In the genomic region with DNA sequence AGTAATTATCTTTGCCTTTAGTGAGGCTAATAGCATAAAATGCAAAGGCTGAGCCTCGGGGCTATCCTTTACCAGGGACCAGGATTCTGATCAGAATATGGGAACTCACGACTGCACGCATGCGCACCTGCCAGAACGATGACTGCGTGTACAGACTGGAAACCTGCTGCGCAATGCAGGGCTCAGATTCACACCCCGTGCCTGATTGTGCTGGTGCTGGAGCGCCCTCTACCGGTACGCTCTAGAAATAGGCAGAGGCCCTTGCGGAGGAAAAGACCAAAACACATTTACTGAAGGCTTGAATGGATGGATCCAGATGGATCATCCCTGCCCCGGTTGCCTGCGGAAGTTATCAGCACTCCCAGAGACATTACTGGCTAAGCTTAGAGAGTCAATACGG, we compare ENCODE assay signal across 8 mouse cellular contexts. TPM values are rescaled to one million over a fixed set of nuclear protein-coding genes. Genes with fewer than 3 reads are reported as not detected.
A peak's percentile ranks its signal among the peaks of the same experiment; 100 is the strongest.
DNase-seq lines count a peak whose midpoint lies in the region; ATAC-seq and TF ChIP-seq lines count a peak whose summit lies in the region.

No protein-coding gene starts in this region.

- no peak overlapping the region for H3K4me2 ChIP-seq in intestine, embryonic 14.5 days (ENCODE audit: low read length)
- H3K4me2 ChIP-seq in midbrain, embryonic 11.5 days: no peak overlapping the region; the same call in 1 of the 2 replicates

- H3K27me3 ChIP-seq in intestine, embryonic 14.5 days (replicated peaks; ENCODE audit: control insufficient read depth, insufficient read depth, low read length): no peaks in the 10 kb centered on the region
- H3K27me3 ChIP-seq in midbrain, embryonic 11.5 days (ENCODE audit: control insufficient read depth, insufficient read depth, low read length): peaks cover 2% of the 10 kb centered on the region

- H3K9ac ChIP-seq in intestine, embryonic 14.5 days (ENCODE audit: low read length): no peak overlapping the region
- H3K9ac ChIP-seq in midbrain, embryonic 11.5 days (ENCODE audit: low read length): no peak overlapping the region

- under 1% methylated on average over 15 of the region's 15 CpGs for WGBS in intestine, embryonic 14.5 days
- 1% methylated on average over 15 of the region's 15 CpGs for WGBS in midbrain, embryonic 11.5 days

- 0 out of 2 replicates have a peak overlapping the region, but pooled peaks have one; percentile 1 for H3K4me3 ChIP-seq in cortical plate, adult 2 months (ENCODE audit: insufficient read depth, low read length)
- H3K4me3 ChIP-seq in intestine, embryonic 14.5 days (ENCODE audit: low read depth, low read length): no peak overlapping the region
- no peak overlapping the region for H3K4me3 ChIP-seq in midbrain, embryonic 11.5 days (ENCODE audit: low read depth, low read length)

- peak; percentile 44 for ATAC-seq in intestine, embryonic 14.5 days (replicated peaks; ENCODE audit: low FRiP score, low TSS enrichment, low read depth)
- peak; percentile 66 for ATAC-seq in midbrain, embryonic 11.5 days (ENCODE audit: low FRiP score)

- TF ChIP-seq CTCF in cortical plate, adult 2 months (IDR thresholded peaks at IDR 0.05; ENCODE audit: extremely low read depth, insufficient read depth, low read length): peak; percentile 99

- peak; percentile 92 to 97 for DNase-seq in adrenal gland, adult (ENCODE audit: inconsistent age in 2 of 2, low spot score in 1 of 2)
- DNase-seq in gastrocnemius, postnatal 10 days: peak; percentile 91
- DNase-seq in intestine, embryonic 14.5 days (ENCODE audit: low spot score): peak; percentile 93
- peak; percentile 93 to 94 for DNase-seq in left cerebral cortex, postnatal 10 days (ENCODE audit: extremely low spot score in 1 of 2, low spot score in 2 of 2)
- DNase-seq in midbrain, embryonic 11.5 days (ENCODE audit: low spot score, missing footprints): peak; percentile 98
- DNase-seq in right cerebral cortex, postnatal 4 days: peak; percentile 98
- peak; percentile 85 for DNase-seq in yolk sac, embryonic 10.5 days (ENCODE audit: low spot score)

- H3K9me3 ChIP-seq in intestine, embryonic 14.5 days (ENCODE audit: control insufficient read depth, low read length): no peaks in the 10 kb centered on the region
- H3K9me3 ChIP-seq in midbrain, embryonic 11.5 days (ENCODE audit: control insufficient read depth, low read length): no peaks in the 10 kb centered on the region

- no peaks in the 10 kb centered on the region for H3K4me1 ChIP-seq in cortical plate, adult 2 months (ENCODE audit: control insufficient read depth, insufficient read depth, low read length)
- H3K4me1 ChIP-seq in intestine, embryonic 14.5 days (replicated peaks; ENCODE audit: control insufficient read depth, insufficient read depth, low read length): no peaks in the 10 kb centered on the region
- peaks cover 7% of the 10 kb centered on the region; the same call in 1 of the 2 replicates for H3K4me1 ChIP-seq in midbrain, embryonic 11.5 days (ENCODE audit: control insufficient read depth, insufficient read depth, low read length)

- no peak for TF ChIP-seq POLR2A in cortical plate, adult 2 months (IDR thresholded peaks at IDR 0.05; ENCODE audit: extremely low read depth, insufficient read depth, low read length)

- no peaks in the 10 kb centered on the region for H3K36me3 ChIP-seq in intestine, embryonic 14.5 days (ENCODE audit: control insufficient read depth, insufficient read depth, low read length)
- no peaks in the 10 kb centered on the region for H3K36me3 ChIP-seq in midbrain, embryonic 11.5 days (ENCODE audit: control insufficient read depth, insufficient read depth, low read length)

- H3K27ac ChIP-seq in cortical plate, adult 2 months (ENCODE audit: insufficient read depth, low read length): no peak overlapping the region
- no peak overlapping the region for H3K27ac ChIP-seq in intestine, embryonic 14.5 days (ENCODE audit: low read depth)
- H3K27ac ChIP-seq in midbrain, embryonic 11.5 days (ENCODE audit: low read depth, low read length): no peak overlapping the region

- intact Hi-C loops in left cerebral cortex, postnatal 10 days (cut with DNase I): loop anchor here (2.0 to 5.0 kb wide), 2 partner anchors 143 to 248 kb away; no protein-coding TSS in a partner anchor

RNA-seq across cellular contexts. Expression of gene Arl4c, which starts 3.8 kb away (rescaled TPM):
- polyA plus RNA-seq in cortical plate, adult 2 months (2012; rRNA removed): 26.5 and 26.6 TPM in 2 replicates
- total RNA-seq in gastrocnemius, postnatal 10 days (2021): 1 to 10 TPM; 4.4 to 6.3 TPM
- polyA plus RNA-seq in intestine, embryonic 14.5 days (2014; fragmentation: Nextera tagmentation; extraction: Ambion mirVana): 4.2 and 4.3 TPM in 2 replicates
- total RNA-seq in left cerebral cortex, postnatal 10 days (2021): 10 to 100 TPM; 56.2 to 62.1 TPM
- 12.0 and 12.1 TPM in 2 replicates for polyA plus RNA-seq in midbrain, embryonic 11.5 days (2014; fragmentation: Nextera tagmentation; extraction: Ambion mirVana)
